Mouse (Mus musculus): ENCODE data around the gene Stk35. TPM values are rescaled to one million over a fixed set of nuclear protein-coding genes. Genes with fewer than 3 reads are reported as not detected.
A peak's percentile ranks its signal among the peaks of the same experiment; 100 is the strongest.

Gene Stk35
- polyA plus RNA-seq, 1 experiment, result 8.9 TPM

- Histone ChIP-seq H3K4me3 (ENCODE audit: extremely low read depth, insufficient read depth, insufficient read length) (no peak overlapping the region), H3K4me1 (ENCODE audit: control insufficient read depth, insufficient read depth, insufficient read length) (no peaks in the 10 kb centered on the region), H3K27ac (ENCODE audit: insufficient read depth, low read length) (no peak overlapping the region), H3K36me3 (ENCODE audit: control insufficient read depth, insufficient read depth, low read length) (no peaks in the 10 kb centered on the region), H3K27me3 (ENCODE audit: control insufficient read depth, insufficient read depth, low read length) (no peaks in the 10 kb centered on the region)
- DNase-seq (ENCODE audit: low read depth in 1 of 2, low spot score in 2 of 2), result no peak
- TF ChIP-seq CTCF (IDR thresholded peaks at IDR 0.05; ENCODE audit: extremely low read depth, insufficient read depth, insufficient read length, insufficient replicate concordance) (no peak), POLR2A (IDR thresholded peaks at IDR 0.05; ENCODE audit: low read depth, low read length) (no peak)
- WGBS, result 23% methylated on average over 4 of the region's 4 CpGs
Measured at GRCm38 (mm10) chr2:129851512-129851911, 51.2 kb downstream of the Stk35 start.

- Histone ChIP-seq H3K36me3 (ENCODE audit: control insufficient read depth, insufficient read depth, low read length) (no peaks in the 10 kb centered on the region), H3K4me3 (ENCODE audit: extremely low read depth, insufficient read depth, insufficient read length) (no peak overlapping the region), H3K27ac (ENCODE audit: insufficient read depth, low read length) (no peak overlapping the region), H3K4me1 (ENCODE audit: control insufficient read depth, insufficient read depth, insufficient read length) (no peaks in the 10 kb centered on the region), H3K27me3 (ENCODE audit: control insufficient read depth, insufficient read depth, low read length) (no peaks in the 10 kb centered on the region)
- WGBS, result 73% methylated on average over 5 of the region's 5 CpGs
- TF ChIP-seq POLR2A (IDR thresholded peaks at IDR 0.05; ENCODE audit: low read depth, low read length) (no peak), CTCF (IDR thresholded peaks at IDR 0.05; ENCODE audit: extremely low read depth, insufficient read depth, insufficient read length, insufficient replicate concordance) (no peak)
- DNase-seq (ENCODE audit: low read depth in 1 of 2, low spot score in 2 of 2), result no peak
Measured at GRCm38 (mm10) chr2:129863256-129863655, 62.9 kb downstream of the Stk35 start.

- H3K27ac ChIP-seq (ENCODE audit: insufficient read depth, low read length), result no peak overlapping the region
- TF ChIP-seq POLR2A (IDR thresholded peaks at IDR 0.05; ENCODE audit: low read depth, low read length) (no peak), CTCF (IDR thresholded peaks at IDR 0.05; ENCODE audit: extremely low read depth, insufficient read depth, insufficient read length, insufficient replicate concordance) (no peak)
- no peak for DNase-seq (ENCODE audit: low read depth in 1 of 2, low spot score in 2 of 2)
- 37% methylated on average over 3 of the region's 3 CpGs for WGBS
- no peak overlapping the region for H3K4me3 ChIP-seq (ENCODE audit: extremely low read depth, insufficient read depth, insufficient read length)
- no peaks in the 10 kb centered on the region for H3K27me3 ChIP-seq (ENCODE audit: control insufficient read depth, insufficient read depth, low read length)
- H3K36me3 ChIP-seq (ENCODE audit: control insufficient read depth, insufficient read depth, low read length), result no peaks in the 10 kb centered on the region
- no peaks in the 10 kb centered on the region for H3K4me1 ChIP-seq (ENCODE audit: control insufficient read depth, insufficient read depth, insufficient read length)
Measured at GRCm38 (mm10) chr2:129864958-129865357, 64.6 kb downstream of the Stk35 start.

GRCm38 (mm10) chr2:129869151-129869550 lies 68.8 kb downstream of the Stk35 start:
- no peak for DNase-seq (ENCODE audit: low read depth in 1 of 2, low spot score in 2 of 2)
- TF ChIP-seq CTCF (IDR thresholded peaks at IDR 0.05; ENCODE audit: extremely low read depth, insufficient read depth, insufficient read length, insufficient replicate concordance) (no peak), POLR2A (IDR thresholded peaks at IDR 0.05; ENCODE audit: low read depth, low read length) (no peak)
- no peaks in the 10 kb centered on the region for H3K36me3 ChIP-seq (ENCODE audit: control insufficient read depth, insufficient read depth, low read length)
- no peaks in the 10 kb centered on the region for H3K4me1 ChIP-seq (ENCODE audit: control insufficient read depth, insufficient read depth, insufficient read length)
- no peak overlapping the region for H3K27ac ChIP-seq (ENCODE audit: insufficient read depth, low read length)
- WGBS, result 87% methylated on average over 5 of the region's 5 CpGs
- no peaks in the 10 kb centered on the region for H3K27me3 ChIP-seq (ENCODE audit: control insufficient read depth, insufficient read depth, low read length)
- H3K4me3 ChIP-seq (ENCODE audit: extremely low read depth, insufficient read depth, insufficient read length), result no peak overlapping the region

GRCm38 (mm10) chr2:129871246-129871645 lies 70.9 kb downstream of the Stk35 start:
- WGBS, result 90% methylated on average over 5 of the region's 5 CpGs
- TF ChIP-seq CTCF (IDR thresholded peaks at IDR 0.05; ENCODE audit: extremely low read depth, insufficient read depth, insufficient read length, insufficient replicate concordance) (no peak), POLR2A (IDR thresholded peaks at IDR 0.05; ENCODE audit: low read depth, low read length) (no peak)
- Histone ChIP-seq H3K36me3 (ENCODE audit: control insufficient read depth, insufficient read depth, low read length) (no peaks in the 10 kb centered on the region), H3K27me3 (ENCODE audit: control insufficient read depth, insufficient read depth, low read length) (no peaks in the 10 kb centered on the region), H3K4me3 (ENCODE audit: extremely low read depth, insufficient read depth, insufficient read length) (no peak overlapping the region), H3K4me1 (ENCODE audit: control insufficient read depth, insufficient read depth, insufficient read length) (no peaks in the 10 kb centered on the region), H3K27ac (ENCODE audit: insufficient read depth, low read length) (no peak overlapping the region)
- no peak for DNase-seq (ENCODE audit: low read depth in 1 of 2, low spot score in 2 of 2)

GRCm38 (mm10) chr2:129872071-129872470 lies 71.8 kb downstream of the Stk35 start:
- no peaks in the 10 kb centered on the region for H3K4me1 ChIP-seq (ENCODE audit: control insufficient read depth, insufficient read depth, insufficient read length)
- no peaks in the 10 kb centered on the region for H3K36me3 ChIP-seq (ENCODE audit: control insufficient read depth, insufficient read depth, low read length)
- TF ChIP-seq POLR2A (IDR thresholded peaks at IDR 0.05; ENCODE audit: low read depth, low read length), result no peak
- no peak for TF ChIP-seq CTCF (IDR thresholded peaks at IDR 0.05; ENCODE audit: extremely low read depth, insufficient read depth, insufficient read length, insufficient replicate concordance)
- no peak overlapping the region for H3K4me3 ChIP-seq (ENCODE audit: extremely low read depth, insufficient read depth, insufficient read length)
- no peak for DNase-seq (ENCODE audit: low read depth in 1 of 2, low spot score in 2 of 2)
- WGBS, result 72% methylated on average over 7 of the region's 7 CpGs
- H3K27me3 ChIP-seq (ENCODE audit: control insufficient read depth, insufficient read depth, low read length), result no peaks in the 10 kb centered on the region
- H3K27ac ChIP-seq (ENCODE audit: insufficient read depth, low read length), result no peak overlapping the region

GRCm38 (mm10) chr2:129873489-129873888 lies 73.2 kb downstream of the Stk35 start:
- Histone ChIP-seq H3K27me3 (ENCODE audit: control insufficient read depth, insufficient read depth, low read length) (no peaks in the 10 kb centered on the region), H3K4me3 (ENCODE audit: extremely low read depth, insufficient read depth, insufficient read length) (no peak overlapping the region)

More at GRCm38 (mm10) chr2:129873489-129873888, 73.2 kb downstream of the Stk35 start:
- TF ChIP-seq POLR2A (IDR thresholded peaks at IDR 0.05; ENCODE audit: low read depth, low read length), result no peak
- TF ChIP-seq CTCF (IDR thresholded peaks at IDR 0.05; ENCODE audit: extremely low read depth, insufficient read depth, insufficient read length, insufficient replicate concordance), result peak; percentile 94; the same call in 1 of the 2 replicates
- H3K36me3 ChIP-seq (ENCODE audit: control insufficient read depth, insufficient read depth, low read length), result no peaks in the 10 kb centered on the region
- no peaks in the 10 kb centered on the region for H3K4me1 ChIP-seq (ENCODE audit: control insufficient read depth, insufficient read depth, insufficient read length)
- peak in 1 of 2 experiments; percentile 73 for DNase-seq (ENCODE audit: low read depth in 1 of 2, low spot score in 2 of 2)
- no peak overlapping the region for H3K27ac ChIP-seq (ENCODE audit: insufficient read depth, low read length)
- 6% methylated on average over 5 of the region's 5 CpGs for WGBS

Measured in spleen, adult 2 months (tissue).